Mouse (Mus musculus): ENCODE results near the gene D11Wsu47e. TPM values are rescaled to one million over a fixed set of nuclear protein-coding genes. Genes with fewer than 3 reads are reported as not detected.

Gene D11Wsu47e
- polyA plus RNA-seq (2015; fragmentation: Nextera tagmentation; extraction: Ambion mirVana) = 9.5 and 11.0 TPM in 2 replicates

- ATAC-seq (ENCODE audit: low read depth) (peak; percentile 83), DNase-seq (peak; percentile 94)
- Histone ChIP-seq H3K27ac (peak within 1 kb of the TSS; percentile 99), H3K4me3 (replicated peaks) (peak within 1 kb of the TSS; percentile 98), H3K4me1 (replicated peaks) (peaks cover 62% of the 10 kb centered on the region), H3K4me2 (peak within 1 kb of the TSS; percentile 89), H3K27me3 (no peaks in the 10 kb centered on the region), H3K36me3 (peaks cover 21% of the 10 kb centered on the region), H3K9ac (peak within 1 kb of the TSS; percentile 98), H3K9me3 (replicated peaks) (no peaks in the 10 kb centered on the region)
- under 1% methylated on average over 73 of the region's 73 CpGs for WGBS (ENCODE audit: insufficient replicate concordance)
Observed at GRCm38 (mm10) chr11:113683957-113684706, at the start of gene D11Wsu47e, which contains the start of gene Fam104a. Gene D11Wsu47e, plus strand, starts transcription at chr11:113684412. Gene Fam104a, minus strand, starts transcription at chr11:113684155.

GRCm38 (mm10) chr11:113634699-113635121 lies 49.5 kb upstream of the D11Wsu47e start:
- Histone ChIP-seq H3K9me3 (replicated peaks) (no peaks in the 10 kb centered on the region), H3K9ac (no peak overlapping the region), H3K4me1 (replicated peaks) (0 out of 2 replicates have a peak, but pooled peaks cover 4% of the 10 kb centered on the region), H3K4me2 (no peak overlapping the region), H3K4me3 (replicated peaks) (no peak overlapping the region), H3K27ac (no peak overlapping the region), H3K27me3 (no peaks in the 10 kb centered on the region), H3K36me3 (no peaks in the 10 kb centered on the region)
- ATAC-seq (ENCODE audit: low read depth) (no peak), DNase-seq (no peak)
- WGBS (ENCODE audit: insufficient replicate concordance) = 57% methylated on average over 10 of the region's 10 CpGs

GRCm38 (mm10) chr11:113638680-113639079 lies 45.5 kb upstream of the D11Wsu47e start:
- Histone ChIP-seq H3K27me3 (0 out of 2 replicates have a peak, but pooled peaks cover 1% of the 10 kb centered on the region), H3K27ac (no peak overlapping the region), H3K4me2 (no peak overlapping the region), H3K36me3 (no peaks in the 10 kb centered on the region), H3K9ac (no peak overlapping the region), H3K9me3 (replicated peaks) (no peaks in the 10 kb centered on the region), H3K4me1 (replicated peaks) (no peaks in the 10 kb centered on the region), H3K4me3 (replicated peaks) (no peak overlapping the region)
- WGBS (ENCODE audit: insufficient replicate concordance) = 81% methylated on average over 12 of the region's 12 CpGs
- DNase-seq (no peak), ATAC-seq (ENCODE audit: low read depth) (no peak)

- no peak for ATAC-seq (ENCODE audit: low read depth)
- 0 out of 2 replicates have a peak, but pooled peaks cover 3% of the 10 kb centered on the region for H3K27me3 ChIP-seq
- no peak overlapping the region for H3K4me3 ChIP-seq (replicated peaks)
- 70% methylated on average over 3 of the region's 3 CpGs for WGBS (ENCODE audit: insufficient replicate concordance)
- no peaks in the 10 kb centered on the region; the same call in 1 of the 2 replicates for H3K9me3 ChIP-seq (replicated peaks)
- no peak overlapping the region for H3K4me2 ChIP-seq
- H3K9ac ChIP-seq = no peak overlapping the region
- DNase-seq = no peak
- no peak overlapping the region for H3K27ac ChIP-seq
- no peaks in the 10 kb centered on the region for H3K36me3 ChIP-seq
- peaks cover 15% of the 10 kb centered on the region for H3K4me1 ChIP-seq (replicated peaks)
Observed at GRCm38 (mm10) chr11:113645181-113645580, 39.0 kb upstream of the D11Wsu47e start.

GRCm38 (mm10) chr11:113648152-113648551 lies 36.1 kb upstream of the D11Wsu47e start:
- 0 out of 2 replicates have a peak, but pooled peaks cover 3% of the 10 kb centered on the region for H3K27me3 ChIP-seq
- peak overlapping the region; percentile 82 for H3K4me2 ChIP-seq
- no peak overlapping the region for H3K9ac ChIP-seq
- H3K27ac ChIP-seq = no peak overlapping the region
- H3K4me1 ChIP-seq (replicated peaks) = peaks cover 34% of the 10 kb centered on the region
- H3K4me3 ChIP-seq (replicated peaks) = peak overlapping the region; percentile 95; the same call in 1 of the 2 replicates
- 0 out of 2 replicates have a peak, but pooled peaks have one; percentile 17 for ATAC-seq (ENCODE audit: low read depth)
- H3K9me3 ChIP-seq (replicated peaks) = no peaks in the 10 kb centered on the region; the same call in 1 of the 2 replicates
- peaks cover 17% of the 10 kb centered on the region for H3K36me3 ChIP-seq
- peak; percentile 68 for DNase-seq
- WGBS (ENCODE audit: insufficient replicate concordance) = 2% methylated on average over 15 of the region's 15 CpGs

- DNase-seq = no peak
- 40% methylated on average over 26 of the region's 26 CpGs for WGBS (ENCODE audit: insufficient replicate concordance)
Observed at GRCm38 (mm10) chr11:113648690-113649352, 35.4 kb upstream of the D11Wsu47e start, which contains the start of gene Cog1. Gene Cog1, plus strand, starts transcription at chr11:113649169.

GRCm38 (mm10) chr11:113649353-113650210 lies 34.6 kb upstream of the D11Wsu47e start, which contains the start of gene Slc39a11:
Gene Slc39a11, minus strand, starts transcription at chr11:113650079.
- peak; percentile 80 for ATAC-seq (ENCODE audit: low read depth)
- H3K9me3 ChIP-seq (replicated peaks) = no peaks in the 10 kb centered on the region
- H3K4me3 ChIP-seq (replicated peaks) = peak within 1 kb of the TSS; percentile 95
- H3K36me3 ChIP-seq = peaks cover 32% of the 10 kb centered on the region
- no peaks in the 10 kb centered on the region for H3K27me3 ChIP-seq
- peak within 1 kb of the TSS; percentile 96 for H3K9ac ChIP-seq
- peak; percentile 50 for DNase-seq
- H3K27ac ChIP-seq = peak within 1 kb of the TSS; percentile 89
- H3K4me2 ChIP-seq = peak within 1 kb of the TSS; percentile 82
- H3K4me1 ChIP-seq (replicated peaks) = peaks cover 34% of the 10 kb centered on the region
- under 1% methylated on average over 90 of the region's 91 CpGs for WGBS (ENCODE audit: insufficient replicate concordance)

More at GRCm38 (mm10) chr11:113648690-113649352, 35.4 kb upstream of the D11Wsu47e start, which contains the start of gene Cog1:
- peaks cover 24% of the 10 kb centered on the region for H3K36me3 ChIP-seq
- H3K4me2 ChIP-seq = peak within 1 kb of the TSS; percentile 82
- no peaks in the 10 kb centered on the region; the same call in 1 of the 2 replicates for H3K9me3 ChIP-seq (replicated peaks)
- peak within 1 kb of the TSS; percentile 95 for H3K4me3 ChIP-seq (replicated peaks)
- 0 out of 2 replicates have a peak, but pooled peaks cover under 1% of the 10 kb centered on the region for H3K27me3 ChIP-seq
- H3K9ac ChIP-seq = peak within 1 kb of the TSS; percentile 96
- H3K27ac ChIP-seq = peak within 1 kb of the TSS; percentile 89
- H3K4me1 ChIP-seq (replicated peaks) = peaks cover 34% of the 10 kb centered on the region
- ATAC-seq (ENCODE audit: low read depth) = peak; percentile 2; the same call in 1 of the 2 replicates

GRCm38 (mm10) chr11:113651206-113651906 lies 32.9 kb upstream of the D11Wsu47e start:
- WGBS (ENCODE audit: insufficient replicate concordance) = 60% methylated on average over 22 of the region's 22 CpGs
- no peaks in the 10 kb centered on the region for H3K27me3 ChIP-seq
- peaks cover 49% of the 10 kb centered on the region for H3K36me3 ChIP-seq
- no peaks in the 10 kb centered on the region for H3K9me3 ChIP-seq (replicated peaks)
- peak overlapping the region; percentile 82 for H3K4me2 ChIP-seq
- peak; percentile 73 for DNase-seq
- H3K9ac ChIP-seq = peak overlapping the region; percentile 44
- peak overlapping the region; percentile 89 for H3K27ac ChIP-seq
- peak; percentile 50 for ATAC-seq (ENCODE audit: low read depth)
- peaks cover 34% of the 10 kb centered on the region for H3K4me1 ChIP-seq (replicated peaks)
- peak overlapping the region; percentile 95 for H3K4me3 ChIP-seq (replicated peaks)

- DNase-seq (no peak), ATAC-seq (ENCODE audit: low read depth) (no peak)
- H3K4me3 ChIP-seq (replicated peaks) = 0 out of 2 replicates have a peak overlapping the region, but pooled peaks have one; percentile 95
- H3K27me3 ChIP-seq = no peaks in the 10 kb centered on the region
- H3K9ac ChIP-seq = no peak overlapping the region
- 65% methylated on average over 8 of the region's 8 CpGs for WGBS (ENCODE audit: insufficient replicate concordance)
- peaks cover 34% of the 10 kb centered on the region for H3K4me1 ChIP-seq (replicated peaks)
- H3K9me3 ChIP-seq (replicated peaks) = no peaks in the 10 kb centered on the region
- H3K27ac ChIP-seq = peak overlapping the region; percentile 89
- peak overlapping the region; percentile 82 for H3K4me2 ChIP-seq
- H3K36me3 ChIP-seq = peaks cover 55% of the 10 kb centered on the region
Observed at GRCm38 (mm10) chr11:113651907-113652273, 32.3 kb upstream of the D11Wsu47e start.

- Histone ChIP-seq H3K36me3 (peaks cover 61% of the 10 kb centered on the region), H3K9ac (no peak overlapping the region)
- 92% methylated on average over 6 of the region's 6 CpGs for WGBS (ENCODE audit: insufficient replicate concordance)
Observed at GRCm38 (mm10) chr11:113652516-113652915, 31.7 kb upstream of the D11Wsu47e start.

More at GRCm38 (mm10) chr11:113652516-113652915, 31.7 kb upstream of the D11Wsu47e start:
- Histone ChIP-seq H3K4me3 (replicated peaks) (no peak overlapping the region), H3K4me1 (replicated peaks) (peaks cover 34% of the 10 kb centered on the region), H3K9me3 (replicated peaks) (no peaks in the 10 kb centered on the region), H3K27ac (peak overlapping the region; percentile 89), H3K27me3 (no peaks in the 10 kb centered on the region), H3K4me2 (no peak overlapping the region)
- DNase-seq = no peak
- no peak for ATAC-seq (ENCODE audit: low read depth)
